Mouse (Mus musculus) hindbrain, embryonic 10.5 days (tissue): ENCODE measurements at regions not wholly inside any gene's neighbourhood (a gene's known extent, or its start where the extent isn't known, plus 50 kb on each side); places are given as distances from the start of the nearest gene placed in this dataset.

Source experiments
- DNase-seq: peaks from one replicate; pipeline ENCODE4 v3.0.0-alpha.2; 2017; ENCODE audit warnings: low spot score
- H3K27ac ChIP-seq: fragments of 300-500 bp; sonication (generic); 2 replicates; pipeline ENCODE4 v1.5.1; 2016; ENCODE audit warnings: mild to moderate bottlenecking, moderate library complexity
- H3K27me3 ChIP-seq: fragments of 300-500 bp; sonication (generic); 2 replicates; pipeline ENCODE4 v1.6.1; 2016; ENCODE audit warnings: mild to moderate bottlenecking; ENCODE audit not compliant: poor library complexity, insufficient read depth, severe bottlenecking
- H3K36me3 ChIP-seq: fragments of 300-500 bp; sonication (generic); 2 replicates; pipeline ENCODE4 v1.6.1; 2016; ENCODE audit warnings: mild to moderate bottlenecking, moderate library complexity
- H3K4me1 ChIP-seq: fragments of 300-500 bp; sonication (generic); replicated peaks from 2 replicates; pipeline ENCODE4 v1.6.1; 2016; ENCODE audit warnings: mild to moderate bottlenecking
- H3K4me3 ChIP-seq: fragments of 300-500 bp; sonication (generic); 2 replicates; pipeline ENCODE4 v1.5.1; 2016; ENCODE audit warnings: mild to moderate bottlenecking, moderate library complexity
- H3K9me3 ChIP-seq: fragments of 300-500 bp; sonication (generic); 2 replicates; pipeline ENCODE4 v1.6.1; 2016; ENCODE audit warnings: mild to moderate bottlenecking, moderate library complexity
- WGBS: fragments of 180-500 bp; shearing (Covaris S2); methylation state at CpG from one replicate; pipeline ENCODE4 v1.1.7; 2016; 5-methylcytosine and 5-hydroxymethylcytosine counted together

DNA sequence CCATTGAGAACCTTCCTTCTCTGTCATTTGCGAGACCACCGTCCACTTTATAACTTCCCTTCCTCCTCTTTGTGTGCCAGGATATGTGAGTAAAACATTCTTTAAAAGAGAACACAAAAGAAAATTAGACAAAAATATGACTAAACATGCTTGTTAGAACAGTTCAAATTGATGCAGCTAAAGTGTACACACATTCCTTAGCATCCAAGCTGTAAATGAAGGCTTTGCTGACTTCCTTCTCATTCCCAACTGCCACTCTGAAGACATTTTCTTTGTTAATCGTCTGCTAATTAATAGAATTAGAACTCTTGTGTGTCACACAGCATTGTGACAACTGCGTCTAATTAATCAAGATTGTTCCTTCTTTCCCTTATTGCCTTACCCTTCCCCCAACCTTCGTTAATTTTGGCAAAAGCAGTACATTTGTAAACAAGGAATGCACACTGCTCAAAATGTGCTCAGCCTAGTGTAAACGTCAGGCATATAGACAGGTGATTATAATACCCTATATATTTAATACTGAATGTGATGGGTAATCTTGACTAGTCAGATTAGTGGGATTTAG lies 242.3 kb upstream of the Kif18a start:
- DNase-seq: no peak
- Histone ChIP-seq H3K27ac (no peak overlapping the region), H3K4me1 (no peaks in the 10 kb centered on the region), H3K4me3 (no peak overlapping the region), H3K27me3 (no peaks in the 10 kb centered on the region), H3K36me3 (no peaks in the 10 kb centered on the region), H3K9me3 (no peaks in the 10 kb centered on the region)
- WGBS: 83% methylated on average over 6 of the region's 6 CpGs
